Mouse (Mus musculus) stomach, postnatal 0 days (tissue): ENCODE data around the gene Ptprf.

Experiments used
- CTCF ChIP-seq: IDR thresholded peaks from 2 replicates; pipeline ENCODE4 v1.5.1; 2016; ENCODE audit warnings: antibody characterized with exemption, low read depth, mild to moderate bottlenecking, moderate library complexity
- EP300 ChIP-seq: optimal IDR thresholded peaks from 2 replicates; pipeline ENCODE3; 2016; ENCODE audit warnings: antibody characterized with exemption

- no peak for TF ChIP-seq CTCF
- no peak for TF ChIP-seq EP300
Observed at GRCm38 (mm10) chr4:118257416-118257815, 33.8 kb downstream of the Ptprf start.
